Mouse (Mus musculus) adrenal gland, adult (tissue): Measurements from ENCODE around the gene Rps18.
A peak's percentile ranks its signal among the peaks of the same experiment; 100 is the strongest.

Experiments
- DNase-seq, 2 experiments: peaks; one replicate each; pipeline ENCODE4 v3.0.0; 2022 to 2023; ENCODE audit warnings: low spot score in 1 of 2; ENCODE audit not compliant: inconsistent age in 2 of 2

The Rps18 gene

GRCm38 (mm10) chr17:33925406-33926116 lies 30.2 kb downstream of the Rps18 start:
- no peak for DNase-seq

GRCm38 (mm10) chr17:33924577-33925283 lies 31.1 kb downstream of the Rps18 start:
- peak; percentile 33 to 64 for DNase-seq

- no peak for DNase-seq
These were observed 34.4 kb downstream of the Rps18 start for GRCm38 (mm10) chr17:33921361-33921760.

- peak; percentile 86 to 95 for DNase-seq
These were observed 35.3 kb downstream of the Rps18 start for GRCm38 (mm10) chr17:33920282-33921097.

- peak; percentile 93 to 96 for DNase-seq
These were observed 36.2 kb downstream of the Rps18 start for GRCm38 (mm10) chr17:33919351-33920281.

GRCm38 (mm10) chr17:33918293-33919203 lies 37.3 kb downstream of the Rps18 start:
- DNase-seq, result peak; percentile 58 to 68

- peak; percentile 53 to 60 for DNase-seq
These were observed 38.0 kb downstream of the Rps18 start for GRCm38 (mm10) chr17:33917656-33918292.

- peak; percentile 59 to 67 for DNase-seq
These were observed 38.8 kb downstream of the Rps18 start for GRCm38 (mm10) chr17:33916847-33917655.

GRCm38 (mm10) chr17:33916294-33916693 lies 39.5 kb downstream of the Rps18 start:
- DNase-seq, result peak in 1 of 2 experiments; percentile 85

GRCm38 (mm10) chr17:33915671-33916250 lies 40.0 kb downstream of the Rps18 start, which contains the start of the genes Tapbp and Zbtb22:
Gene Tapbp, plus strand, starts transcription at chr17:33915899.
Gene Zbtb22, plus strand, starts transcription at chr17:33915904.
- peak; percentile 97 to 99 for DNase-seq

GRCm38 (mm10) chr17:33914969-33915391 lies 40.8 kb downstream of the Rps18 start:
- peak in 1 of 2 experiments; percentile 54 for DNase-seq

GRCm38 (mm10) chr17:33913905-33914304 lies 41.9 kb downstream of the Rps18 start:
- DNase-seq, result peak in 1 of 2 experiments; percentile 39

- peak in 1 of 2 experiments; percentile 34 for DNase-seq
These were observed 42.5 kb downstream of the Rps18 start for GRCm38 (mm10) chr17:33913264-33913663.

GRCm38 (mm10) chr17:33911813-33912414 lies 43.9 kb downstream of the Rps18 start:
- DNase-seq, result peak in 1 of 2 experiments; percentile 58

GRCm38 (mm10) chr17:33911052-33911812 lies 44.6 kb downstream of the Rps18 start:
- no peak for DNase-seq

GRCm38 (mm10) chr17:33910346-33911051 lies 45.3 kb downstream of the Rps18 start:
- no peak for DNase-seq
